In genomic region chr2:18831031-18831774, GRCm38 (mm10) we compare ENCODE assay signal across 23 mouse cellular contexts.
A peak's percentile ranks its signal among the peaks of the same experiment; 100 is the strongest.
DNase-seq lines count a peak whose midpoint lies in the region; ATAC-seq and TF ChIP-seq lines count a peak whose summit lies in the region.
"Had no signal": no experiment of that assay in that cellular context is flagged by ENCODE, and none has a peak within 500 bp of the region (broad histone marks: within the 10 kb centered on the region; RNA-seq: fewer than 3 reads in every experiment).

No protein-coding gene starts in this region.

- no peak for TF ChIP-seq POLR2A in kidney, adult 2 months (IDR thresholded peaks at IDR 0.05; ENCODE audit: low read depth, low read length)

- H3K27ac ChIP-seq in heart, embryonic 16.5 days (ENCODE audit: low read length) = peak overlapping the region; percentile 61
- H3K27ac ChIP-seq in midbrain, embryonic 11.5 days (ENCODE audit: low read depth, low read length) = no peak overlapping the region
- H3K27ac ChIP-seq in midbrain, embryonic 14.5 days (replicated peaks; ENCODE audit: low read depth, low read length) = no peak overlapping the region
- H3K27ac ChIP-seq in kidney, adult 2 months (ENCODE audit: insufficient read depth, low read depth, low read length) = no peak overlapping the region
- H3K27ac ChIP-seq: forebrain, embryonic 13.5 days; gastrocnemius, adult 2 months; hindbrain, embryonic 12.5 days; kidney, postnatal 0 days; left cerebral cortex, adult 2 months; liver, embryonic 13.5 days; macrophage; midbrain, embryonic 10.5 days; neural tube, embryonic 15.5 days had no signal

- no peak overlapping the region for H3K9ac ChIP-seq in heart, embryonic 16.5 days (ENCODE audit: low read length)
- no peak overlapping the region for H3K9ac ChIP-seq in midbrain, embryonic 11.5 days (ENCODE audit: low read length)
- no peak overlapping the region for H3K9ac ChIP-seq in midbrain, embryonic 14.5 days (replicated peaks; ENCODE audit: low read length)
- H3K9ac ChIP-seq: forebrain, embryonic 13.5 days; heart, embryonic 12.5 days; hindbrain, embryonic 12.5 days; liver, embryonic 13.5 days; neural tube, embryonic 15.5 days had no signal

- no peaks in the 10 kb centered on the region for H3K27me3 ChIP-seq in heart, embryonic 16.5 days (ENCODE audit: control insufficient read depth, insufficient read depth, low read length)
- H3K27me3 ChIP-seq in midbrain, embryonic 11.5 days (ENCODE audit: control insufficient read depth, insufficient read depth, low read length) = no peaks in the 10 kb centered on the region
- no peaks in the 10 kb centered on the region for H3K27me3 ChIP-seq in midbrain, embryonic 14.5 days (ENCODE audit: control insufficient read depth, insufficient read depth, low read length)
- H3K27me3 ChIP-seq in kidney, adult 2 months (replicated peaks; ENCODE audit: control insufficient read depth, insufficient read depth, low read length) = no peaks in the 10 kb centered on the region
- H3K27me3 ChIP-seq: forebrain, embryonic 13.5 days; hindbrain, embryonic 12.5 days; liver, embryonic 13.5 days; neural tube, embryonic 15.5 days had no signal

- no peak overlapping the region for H3K4me2 ChIP-seq in heart, embryonic 16.5 days (ENCODE audit: low read depth, low read length)
- H3K4me2 ChIP-seq in midbrain, embryonic 11.5 days = no peak overlapping the region
- H3K4me2 ChIP-seq in midbrain, embryonic 14.5 days (ENCODE audit: low read length) = no peak overlapping the region
- H3K4me2 ChIP-seq: forebrain, embryonic 13.5 days; heart, embryonic 12.5 days; hindbrain, embryonic 12.5 days; liver, embryonic 13.5 days; neural tube, embryonic 15.5 days had no signal

- DNase-seq in heart, postnatal 14 days = no peak
- peak; percentile 68 for DNase-seq in midbrain, embryonic 11.5 days (ENCODE audit: low spot score, missing footprints)
- no peak for DNase-seq in midbrain, embryonic 14.5 days
- DNase-seq in lung, postnatal 10 days = peak; percentile 58
- no peak for DNase-seq in ovary, adult 18-20 months (ENCODE audit: low spot score)
- no peak for DNase-seq in kidney, adult 2 months
- DNase-seq: adrenal gland, postnatal 14 days; cerebellum, adult 2 months; gastrocnemius, adult 2 months; kidney, adult 11 months; left cerebral cortex, postnatal 4 days; liver, embryonic 13.5 days; thymus, adult 2 months had no signal

- 46% methylated on average over 6 of the region's 6 CpGs for WGBS in heart, embryonic 16.5 days
- WGBS in midbrain, embryonic 11.5 days = 82% methylated on average over 6 of the region's 6 CpGs
- WGBS in midbrain, embryonic 14.5 days = 73% methylated on average over 6 of the region's 6 CpGs
- 53% methylated on average over 6 of the region's 6 CpGs for WGBS in kidney, adult 2 months

- intact Hi-C loops in heart, postnatal 14 days (cut with DNase I) = no loop called here

- no peak overlapping the region for H3K4me3 ChIP-seq in heart, embryonic 16.5 days (ENCODE audit: low read length)
- H3K4me3 ChIP-seq in midbrain, embryonic 11.5 days (ENCODE audit: low read depth, low read length) = no peak overlapping the region
- no peak overlapping the region for H3K4me3 ChIP-seq in midbrain, embryonic 14.5 days (replicated peaks; ENCODE audit: low read depth, low read length)
- H3K4me3 ChIP-seq in kidney, adult 2 months (ENCODE audit: insufficient read depth, low read depth, low read length) = no peak overlapping the region
- H3K4me3 ChIP-seq: forebrain, embryonic 13.5 days; gastrocnemius, adult 2 months; heart, embryonic 12.5 days; hindbrain, embryonic 12.5 days; left cerebral cortex, adult 2 months; liver, embryonic 13.5 days; midbrain, embryonic 10.5 days; neural tube, embryonic 15.5 days had no signal

- H3K4me1 ChIP-seq in heart, embryonic 16.5 days (ENCODE audit: control insufficient read depth, insufficient read depth, low read length) = peaks cover 13% of the 10 kb centered on the region
- H3K4me1 ChIP-seq in midbrain, embryonic 11.5 days (ENCODE audit: control insufficient read depth, insufficient read depth, low read length) = no peaks in the 10 kb centered on the region
- H3K4me1 ChIP-seq in midbrain, embryonic 14.5 days (ENCODE audit: control insufficient read depth, insufficient read depth, low read length) = no peaks in the 10 kb centered on the region
- no peaks in the 10 kb centered on the region for H3K4me1 ChIP-seq in kidney, adult 2 months (ENCODE audit: control insufficient read depth, insufficient read depth, low read length)
- H3K4me1 ChIP-seq: forebrain, embryonic 13.5 days; hindbrain, embryonic 12.5 days; liver, embryonic 13.5 days; midbrain, embryonic 10.5 days; neural tube, embryonic 15.5 days had no signal

- ATAC-seq in heart, embryonic 16.5 days (replicated peaks; ENCODE audit: extremely low read depth, insufficient read depth, low FRiP score) = peak; percentile 66
- ATAC-seq in midbrain, embryonic 11.5 days (ENCODE audit: low FRiP score) = no peak
- no peak for ATAC-seq in midbrain, embryonic 14.5 days (ENCODE audit: low FRiP score, low TSS enrichment)
- ATAC-seq: CD4-positive, CD25-positive, alpha-beta regulatory T cell, adult 4 months had no signal

- no peaks in the 10 kb centered on the region for H3K36me3 ChIP-seq in heart, embryonic 16.5 days (ENCODE audit: control insufficient read depth, insufficient read depth)
- H3K36me3 ChIP-seq in midbrain, embryonic 11.5 days (ENCODE audit: control insufficient read depth, insufficient read depth, low read length) = no peaks in the 10 kb centered on the region
- H3K36me3 ChIP-seq in midbrain, embryonic 14.5 days (ENCODE audit: control insufficient read depth, insufficient read depth, low read length) = no peaks in the 10 kb centered on the region
- H3K36me3 ChIP-seq in kidney, adult 2 months (ENCODE audit: control insufficient read depth, insufficient read depth, low read length) = no peaks in the 10 kb centered on the region
- H3K36me3 ChIP-seq: heart, embryonic 12.5 days; hindbrain, embryonic 12.5 days; liver, embryonic 13.5 days; midbrain, embryonic 10.5 days; neural tube, embryonic 15.5 days had no signal

- H3K9me3 ChIP-seq in heart, embryonic 16.5 days (replicated peaks; ENCODE audit: control insufficient read depth, low read length) = 0 out of 2 replicates have a peak, but pooled peaks cover 4% of the 10 kb centered on the region
- no peaks in the 10 kb centered on the region for H3K9me3 ChIP-seq in midbrain, embryonic 11.5 days (ENCODE audit: control insufficient read depth, low read length)
- H3K9me3 ChIP-seq in midbrain, embryonic 14.5 days (ENCODE audit: control insufficient read depth, low read length) = no peaks in the 10 kb centered on the region
- H3K9me3 ChIP-seq: heart, embryonic 12.5 days; hindbrain, embryonic 12.5 days; liver, embryonic 13.5 days; midbrain, embryonic 10.5 days; neural tube, embryonic 15.5 days had no signal

- TF ChIP-seq CTCF in kidney, adult 2 months (conservative IDR thresholded peaks at IDR 0.05; ENCODE audit: insufficient read depth, insufficient read length, low read depth, low read length) = no peak

Comparison
In these comparisons a context has a peak if more than half of its experiments do, and no peak if none do; other contexts are left out.
1. DNase-seq: peak in midbrain, embryonic 11.5 days (single experiment) and lung, postnatal 10 days (single experiment); none in heart, postnatal 14 days (0 of 2), midbrain, embryonic 14.5 days (single experiment), ovary, adult 18-20 months (single experiment) and kidney, adult 2 months (single experiment).